Mouse (Mus musculus) v-Abl transformed pro-B cells (cell line): ENCODE results near the gene Snx13.

Source experiments
- in situ Hi-C, 2 experiments: fragments of 400-800 bp; cut with MboI; formaldehyde crosslinking; loops; one replicate each; pipeline ENCODE4 v1.15.1; 2025; ENCODE audit not compliant: unreplicated experiment in 2 of 2

The Snx13 gene

DNA sequence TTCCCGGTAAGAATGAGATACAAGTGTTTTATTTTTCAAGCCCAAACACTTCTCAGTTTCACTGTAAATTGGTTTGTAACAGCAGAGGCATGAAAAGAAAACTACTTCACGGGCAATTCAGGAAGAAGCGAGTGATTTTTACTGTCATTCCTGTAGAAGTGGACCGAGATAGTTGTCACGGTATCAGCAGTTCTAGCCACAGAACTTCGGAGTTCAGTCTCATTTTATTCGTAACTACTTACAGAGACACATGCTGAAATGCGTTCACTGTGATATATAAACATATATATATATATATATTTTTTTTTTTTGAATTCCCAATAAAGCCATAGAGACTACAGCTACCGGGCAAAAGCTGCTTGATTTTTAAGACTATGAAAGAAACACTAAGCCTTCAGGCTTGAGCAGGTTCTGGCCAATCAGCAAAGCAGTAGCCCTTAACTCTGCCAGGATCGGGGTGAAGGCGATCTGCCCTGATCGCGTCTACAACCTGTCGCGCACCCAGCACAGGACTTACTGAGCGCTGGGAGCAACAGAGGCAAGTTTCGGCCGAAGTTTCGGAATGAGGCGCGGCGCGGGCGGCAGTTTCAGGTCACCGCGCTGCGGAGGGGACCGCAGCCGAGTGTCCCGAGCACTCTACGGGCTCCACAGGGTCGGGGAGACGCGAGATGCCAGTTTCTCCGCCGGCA is 532 bp upstream of the Snx13 start:
- in situ Hi-C loops = loop anchor here (10.0 to 25.0 kb wide), 3 partner anchors 98 to 1734 kb away; no protein-coding TSS in a partner anchor

DNA sequence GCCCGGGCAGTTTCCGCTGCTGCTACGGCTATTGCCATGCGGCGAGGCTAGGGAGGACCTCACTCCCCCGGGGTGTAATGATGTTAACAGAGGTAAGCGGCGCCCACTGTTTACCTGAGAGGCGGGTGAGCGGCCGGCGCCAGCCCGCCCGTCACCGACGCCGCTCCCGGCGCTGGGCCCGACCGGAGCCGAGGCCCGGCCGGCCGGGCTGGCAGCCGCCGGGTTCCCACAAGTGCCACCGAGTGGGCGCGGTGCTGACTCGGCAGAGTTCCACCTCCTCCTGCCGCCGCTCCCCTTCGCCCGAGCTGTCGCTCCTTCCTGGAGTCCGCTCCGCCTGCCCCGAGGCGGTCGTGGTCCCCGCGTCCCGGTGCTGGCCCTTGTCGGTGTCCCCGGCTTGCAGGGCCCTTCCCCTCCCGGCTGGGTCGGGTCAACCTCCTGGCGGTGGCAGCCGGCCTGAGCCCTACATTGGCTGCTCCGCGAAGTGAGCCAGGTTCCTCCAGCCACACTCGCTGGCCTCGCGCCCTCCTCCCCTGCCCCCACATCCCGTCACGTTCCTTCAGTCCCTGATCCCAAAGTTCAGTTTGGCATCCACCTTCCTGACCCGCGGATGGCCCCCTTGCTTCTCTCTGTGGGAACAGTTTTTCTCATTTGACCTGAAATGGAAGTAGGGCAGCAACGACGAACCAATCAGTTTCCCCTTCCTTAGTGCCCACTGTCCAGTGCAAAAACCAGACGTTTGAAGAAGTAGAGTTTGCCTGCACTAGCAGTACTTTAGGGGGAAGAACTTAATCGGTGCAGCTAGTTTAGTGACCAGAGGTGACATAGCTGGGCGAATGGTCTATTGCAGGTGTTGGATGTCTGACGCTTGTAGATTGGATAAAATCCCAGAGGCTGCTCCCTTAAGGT is 587 bp downstream of the Snx13 start:
- in situ Hi-C loops = loop anchor here (10.0 to 25.0 kb wide), 3 partner anchors 97 to 1735 kb away; no protein-coding TSS in a partner anchor

DNA sequence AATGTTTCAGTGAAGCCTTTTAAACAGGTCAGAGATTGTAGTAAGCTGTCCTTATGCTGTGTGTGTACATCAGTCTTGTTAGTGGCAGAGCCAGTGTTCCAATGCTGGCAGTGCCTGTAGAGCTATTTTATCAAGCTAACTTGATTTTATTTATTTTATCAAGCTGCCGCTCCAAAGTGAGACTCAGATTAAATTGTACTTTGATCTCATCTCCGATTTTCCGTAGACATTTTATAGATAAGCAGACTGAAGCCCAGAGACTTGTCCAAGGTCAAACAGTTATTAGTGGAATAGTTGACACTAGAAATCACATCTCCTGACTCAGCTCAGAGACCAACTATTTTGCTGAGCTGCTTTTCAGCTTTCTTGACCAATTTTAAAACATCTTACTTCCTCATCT is 1.9 kb downstream of the Snx13 start:
- in situ Hi-C loops = loop anchor here (10.0 to 25.0 kb wide), 3 partner anchors 96 to 1737 kb away; no protein-coding TSS in a partner anchor

DNA sequence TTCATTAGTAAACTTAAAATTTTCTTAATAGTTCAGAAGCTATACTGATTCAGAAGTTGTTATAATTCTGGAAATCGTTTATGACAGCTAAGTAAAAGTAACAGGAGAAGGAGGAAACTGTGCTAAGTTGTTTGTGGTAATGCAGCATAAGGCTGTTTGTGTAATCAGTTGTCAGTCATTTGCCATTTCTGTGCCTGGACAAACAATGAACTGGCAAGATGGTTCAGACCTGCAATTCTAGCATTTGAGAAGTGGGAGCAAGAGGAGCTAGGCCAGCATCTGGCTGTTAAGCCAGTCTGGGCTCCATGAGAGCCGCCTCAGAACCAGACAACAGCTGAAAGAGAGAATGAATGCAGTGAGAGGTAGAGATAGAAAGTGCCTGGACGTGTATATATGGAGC is 3.5 kb downstream of the Snx13 start:
- in situ Hi-C loops = loop anchor here in 1 of 2 experiments (25.0 kb wide), 1 partner anchor 1613 kb away; the partner anchor contains the start of gene Twistnb

DNA sequence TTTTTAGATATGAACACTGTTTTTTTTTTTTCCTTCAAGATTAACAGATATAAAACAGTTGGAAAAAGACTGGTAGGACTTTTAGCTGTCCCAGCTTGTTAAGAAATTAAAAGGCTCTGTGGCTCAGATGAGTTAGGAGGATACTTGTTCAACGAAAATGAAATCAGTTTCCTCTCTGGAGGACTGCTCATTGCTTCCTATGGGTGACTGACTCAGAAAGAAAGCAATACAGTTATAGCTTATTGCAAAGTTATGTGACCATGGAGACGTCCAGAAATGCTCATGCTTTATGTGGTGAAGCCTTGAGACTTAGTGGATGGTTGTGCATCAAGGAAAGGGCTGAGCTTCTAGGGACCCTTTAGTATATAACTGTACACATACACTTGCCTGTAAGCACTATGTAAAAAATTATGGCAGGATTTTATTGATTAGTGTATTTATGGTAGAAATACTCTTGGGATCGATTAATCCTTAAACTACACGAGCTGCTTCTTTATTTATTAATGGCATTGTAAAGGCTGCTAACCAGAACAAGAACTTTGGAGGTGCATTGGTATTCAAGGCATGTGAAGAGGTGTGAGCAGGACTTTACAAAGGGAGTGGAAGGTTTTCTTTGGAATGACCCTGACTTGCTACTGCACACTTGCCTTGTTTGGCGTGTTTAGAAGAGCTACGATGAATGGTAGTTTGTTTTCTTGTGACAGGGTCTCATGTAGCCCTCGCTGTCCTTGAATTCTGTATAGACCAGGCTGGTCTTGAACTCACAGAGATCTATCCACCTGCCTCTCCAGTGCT is 4.2 kb downstream of the Snx13 start:
- in situ Hi-C loops = loop anchor here in 1 of 2 experiments (25.0 kb wide), 1 partner anchor 1614 kb away; the partner anchor contains the start of gene Twistnb

DNA sequence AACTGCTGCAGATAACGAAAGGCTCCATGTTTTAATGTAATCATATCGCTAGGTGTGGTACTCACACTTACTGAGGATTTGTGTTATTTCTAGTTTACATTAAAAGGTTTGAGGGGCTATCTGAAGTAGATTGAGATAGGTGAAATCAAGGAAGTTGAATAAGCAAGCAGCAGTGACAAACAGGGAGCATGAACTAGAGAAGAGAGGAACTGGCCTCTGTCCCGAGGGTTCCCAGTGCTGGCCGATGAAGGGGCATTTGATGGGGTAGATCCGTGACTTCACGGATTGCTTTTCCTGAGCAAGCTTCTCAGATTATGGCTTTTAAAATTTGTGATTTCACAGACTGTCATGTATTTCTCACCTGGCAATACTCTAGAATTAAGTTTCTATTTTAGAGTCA is 7.4 kb downstream of the Snx13 start:
- in situ Hi-C loops = loop anchor here in 1 of 2 experiments (25.0 kb wide), 1 partner anchor 1617 kb away; the partner anchor contains the start of gene Twistnb

DNA sequence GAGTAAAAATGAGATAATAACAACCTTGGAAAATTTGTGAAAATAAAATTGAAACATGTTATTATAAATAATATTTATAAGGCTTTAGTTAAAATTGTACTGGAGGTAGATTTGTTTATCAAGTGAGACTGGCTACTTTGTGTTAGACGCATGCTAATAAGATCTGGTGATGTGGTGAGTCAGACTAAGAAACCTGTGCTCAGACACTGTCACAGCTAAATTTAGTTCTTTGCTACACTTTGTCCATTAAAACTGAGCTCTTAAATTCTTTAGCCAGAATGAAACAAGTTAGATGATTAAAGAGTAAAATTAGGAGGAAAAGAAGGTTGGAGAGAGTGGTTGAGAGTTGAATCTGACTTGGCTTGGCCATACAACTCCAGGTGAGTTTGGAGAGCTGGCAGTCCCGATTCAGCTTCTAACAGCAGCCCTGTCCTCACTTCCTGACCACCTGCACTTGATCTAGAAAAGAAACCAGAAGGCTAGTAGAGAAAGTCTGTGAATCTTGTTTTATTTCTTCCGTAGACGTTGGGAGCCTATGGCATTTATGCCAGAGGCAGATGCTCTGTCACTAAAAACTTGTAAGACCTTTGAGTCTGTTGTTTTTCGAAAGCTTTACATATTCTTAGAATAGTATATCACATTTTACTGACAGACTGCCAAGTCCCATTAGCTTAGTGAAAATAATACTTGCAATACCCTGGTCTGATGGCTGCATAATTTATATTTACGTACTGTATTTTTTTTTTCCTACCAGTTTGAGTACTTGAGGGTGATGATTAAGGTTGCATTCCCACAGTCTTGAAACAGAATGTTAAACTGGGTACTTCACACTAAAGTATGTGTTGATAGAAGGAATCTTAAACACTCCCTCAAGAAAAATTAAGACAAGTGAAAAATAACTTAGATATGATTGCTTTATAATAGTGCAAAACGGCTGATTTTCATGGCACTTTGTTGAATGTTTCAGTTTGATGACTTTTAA is 8.4 kb downstream of the Snx13 start:
- in situ Hi-C loops = loop anchor here in 1 of 2 experiments (25.0 kb wide), 1 partner anchor 1618 kb away; the partner anchor contains the start of gene Twistnb

DNA sequence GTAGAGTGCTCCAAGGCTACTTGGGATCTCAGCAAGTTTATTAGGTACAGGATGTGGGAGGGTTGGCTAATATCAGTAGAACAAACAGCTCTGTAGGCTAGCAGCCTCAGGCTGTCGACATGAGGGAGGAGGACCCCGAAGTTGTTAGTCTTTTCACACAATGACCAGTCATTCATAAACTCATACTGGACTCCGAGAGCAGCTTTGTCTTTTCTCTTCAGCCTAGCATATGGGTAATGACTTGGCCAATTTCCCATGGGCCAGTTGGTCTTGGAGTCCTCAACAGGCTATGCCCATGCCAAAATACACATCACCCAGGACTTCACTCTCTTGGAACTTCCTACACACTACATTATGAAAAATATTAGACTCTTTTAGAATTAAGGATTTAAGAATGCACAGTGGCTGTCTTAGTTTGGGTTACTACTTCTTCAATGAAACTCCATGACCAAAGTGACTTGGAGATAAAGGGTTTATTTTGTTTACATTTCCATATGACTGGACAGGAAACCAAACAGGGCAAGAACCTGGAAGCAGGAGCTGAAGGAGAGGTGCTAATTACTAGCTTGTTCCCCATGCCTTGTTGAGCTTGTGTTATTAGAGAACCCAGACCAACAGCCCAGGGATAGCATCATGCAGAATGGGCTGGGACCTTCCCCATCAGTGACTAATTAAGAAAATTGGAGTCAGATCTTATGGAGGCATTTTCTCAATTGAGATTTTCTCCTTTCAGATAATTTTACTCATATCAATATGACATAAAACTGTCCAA is 16.9 kb downstream of the Snx13 start:
- in situ Hi-C loops = loop anchor here in 1 of 2 experiments (25.0 kb wide), 1 partner anchor 1627 kb away; the partner anchor contains the start of gene Twistnb

DNA sequence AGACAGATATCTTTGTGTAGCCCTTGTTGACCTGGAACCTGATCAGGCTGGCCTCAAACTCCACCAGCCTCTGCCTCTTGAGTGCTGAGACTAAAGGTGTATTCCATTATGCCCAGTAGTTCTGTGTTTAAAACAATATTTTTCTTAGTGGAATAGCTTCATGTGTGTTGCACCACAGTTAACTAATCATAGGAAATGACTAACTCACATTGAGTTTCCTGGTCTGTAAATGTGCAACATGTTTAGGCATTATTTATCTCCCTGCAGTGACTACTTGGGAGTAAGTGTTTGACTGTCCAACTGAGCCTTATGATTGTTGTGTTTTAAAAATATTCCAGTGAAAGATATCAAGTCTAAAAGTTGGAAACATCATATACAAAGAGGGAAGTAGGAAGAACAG is 20.6 kb downstream of the Snx13 start:
- in situ Hi-C loops = loop anchor here in 1 of 2 experiments (25.0 kb wide), 1 partner anchor 1630 kb away; the partner anchor contains the start of gene Twistnb

DNA sequence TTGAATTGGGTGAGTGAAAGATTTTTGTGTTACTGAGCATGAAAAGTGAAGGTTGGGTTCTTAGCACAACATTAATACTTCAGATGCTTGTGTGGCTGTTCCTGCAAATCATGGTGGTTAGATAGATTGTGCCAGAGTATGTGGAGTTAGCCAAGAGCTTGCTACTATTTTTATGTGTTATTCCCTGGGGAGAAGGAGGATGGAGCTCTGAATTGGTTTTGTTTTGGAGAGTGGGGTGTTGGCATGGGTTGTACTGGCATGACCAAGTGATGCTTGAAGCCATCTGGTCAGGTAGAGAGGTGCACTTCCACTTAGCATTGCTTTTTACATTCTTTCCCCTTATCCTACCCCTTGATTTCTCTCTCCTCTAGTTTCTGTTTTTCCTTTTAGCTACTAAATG is 24.4 kb downstream of the Snx13 start:
- in situ Hi-C loops = loop anchor here in 1 of 2 experiments (25.0 kb wide), 1 partner anchor 1634 kb away; the partner anchor contains the start of gene Twistnb

DNA sequence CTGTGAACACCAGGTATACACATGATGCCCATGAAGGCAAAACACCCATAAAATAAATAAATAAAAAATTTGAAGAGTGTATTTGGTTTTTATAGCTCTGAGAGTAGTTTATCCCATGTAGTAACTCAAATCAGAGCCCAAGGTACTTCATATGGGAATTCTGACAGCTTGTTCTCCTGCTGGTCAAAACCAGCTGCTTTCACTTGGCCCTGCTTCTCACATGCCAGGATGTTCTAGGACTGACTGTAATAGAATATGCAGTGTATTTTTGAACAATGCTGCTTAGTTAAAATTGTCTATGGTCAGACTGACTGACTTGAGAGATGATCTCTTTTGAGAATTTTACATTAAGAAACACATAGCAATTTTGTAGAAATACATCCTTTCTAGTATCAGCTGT is 25.2 kb downstream of the Snx13 start:
- in situ Hi-C loops = loop anchor here in 1 of 2 experiments (25.0 kb wide), 1 partner anchor 1635 kb away; the partner anchor contains the start of gene Twistnb

DNA sequence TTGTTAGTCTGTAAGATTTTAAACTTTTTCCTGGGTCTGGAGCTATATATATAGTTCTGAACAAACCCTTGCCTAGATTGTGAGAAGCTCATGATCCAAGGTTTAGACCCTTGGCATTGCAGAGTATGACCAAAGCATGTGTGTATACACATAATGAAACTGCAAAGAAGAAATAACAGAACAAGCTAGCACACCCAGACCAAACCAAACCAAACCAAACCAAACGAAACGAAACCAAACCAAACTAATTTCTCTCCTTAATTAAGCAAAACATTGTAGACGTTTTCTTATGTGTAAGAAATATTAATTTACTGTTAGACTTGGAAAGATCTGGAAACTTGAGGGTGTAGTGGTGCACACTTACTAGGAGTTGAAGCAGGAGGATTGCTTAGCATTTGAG is 29.0 kb downstream of the Snx13 start:
- in situ Hi-C loops = no loop called here

DNA sequence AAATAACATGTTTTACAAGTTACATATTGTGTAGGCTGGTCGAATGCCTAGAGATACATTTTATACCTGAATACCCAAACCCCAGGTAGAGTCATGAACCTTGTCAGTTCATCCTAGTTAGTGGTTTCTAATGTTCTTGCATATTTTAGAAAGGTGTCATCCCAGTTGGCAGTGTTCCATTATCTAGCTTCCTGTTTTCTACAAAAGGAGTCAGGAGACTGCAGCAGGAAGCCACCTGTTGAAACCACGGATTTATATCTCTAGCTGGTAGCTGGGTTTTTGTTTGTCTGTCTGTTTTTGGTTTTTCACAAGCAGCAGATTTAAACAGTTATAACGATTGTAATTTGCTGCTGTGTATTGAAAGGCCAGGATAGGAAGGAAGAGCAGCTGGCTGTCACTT is 76.6 kb downstream of the Snx13 start:
- in situ Hi-C loops = loop anchor here in 1 of 2 experiments (5.0 kb wide), 1 partner anchor 34 kb away; no protein-coding TSS in a partner anchor

DNA sequence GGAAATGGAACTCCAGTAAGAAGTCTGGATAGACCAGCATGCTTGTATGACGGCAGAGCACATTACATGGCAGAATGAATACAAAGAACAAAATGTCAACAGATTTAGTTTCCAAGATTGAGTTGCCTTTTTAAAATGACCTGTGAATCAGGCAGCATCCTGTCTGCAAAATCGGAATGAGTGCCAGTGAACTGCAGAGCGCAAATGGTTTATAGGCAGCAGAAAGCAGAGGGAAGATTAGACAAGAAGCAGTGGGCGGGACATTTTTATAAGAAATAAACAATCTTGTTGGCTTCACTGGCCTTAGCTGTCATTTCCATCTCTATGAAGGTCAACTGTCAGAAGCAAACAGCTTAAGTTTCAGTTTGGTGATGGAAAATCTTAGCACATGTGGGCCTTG is 106.2 kb downstream of the Snx13 start:
- in situ Hi-C loops = no loop called here

DNA sequence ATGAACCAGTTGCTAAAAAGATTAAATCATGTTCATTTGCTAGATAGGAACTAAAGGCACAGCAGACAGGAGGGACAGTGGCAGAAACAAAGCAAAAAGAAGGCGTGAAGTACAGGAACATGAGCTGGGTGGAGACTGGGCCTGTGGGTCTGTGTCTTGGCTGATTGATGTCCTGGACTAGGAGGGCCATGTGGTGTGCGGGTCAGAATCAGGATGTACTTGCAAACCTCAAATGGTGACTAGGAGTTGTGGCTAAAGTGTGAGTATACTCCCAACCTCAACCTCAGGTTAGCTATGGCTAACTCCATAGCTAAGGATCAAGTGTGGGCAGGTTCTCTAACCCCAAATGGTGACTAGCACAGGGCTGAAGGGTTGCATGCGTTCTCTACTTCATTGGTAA is 107.2 kb downstream of the Snx13 start:
- in situ Hi-C loops = no loop called here

DNA sequence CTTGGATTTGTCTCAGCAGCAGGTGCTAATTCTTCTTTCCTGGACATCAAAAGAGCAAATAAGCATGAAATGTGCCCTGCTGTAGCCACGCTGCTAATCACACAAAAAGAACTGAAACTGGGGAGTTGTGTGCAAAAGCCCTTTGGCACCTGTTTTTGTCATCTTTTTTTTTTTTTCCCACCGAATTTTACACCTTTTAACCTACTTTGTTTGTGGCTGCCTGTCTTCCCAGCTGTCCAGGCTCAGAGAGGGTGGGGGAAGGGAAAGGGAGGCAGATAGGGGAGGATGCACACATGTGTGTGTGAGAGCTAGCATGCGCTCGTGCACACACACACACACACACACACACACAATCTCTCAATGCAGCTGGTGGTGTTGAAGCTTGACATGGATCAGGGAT is 110.3 kb downstream of the Snx13 start:
- in situ Hi-C loops = loop anchor here in 1 of 2 experiments (5.0 kb wide), 1 partner anchor 35 kb away; no protein-coding TSS in a partner anchor

DNA sequence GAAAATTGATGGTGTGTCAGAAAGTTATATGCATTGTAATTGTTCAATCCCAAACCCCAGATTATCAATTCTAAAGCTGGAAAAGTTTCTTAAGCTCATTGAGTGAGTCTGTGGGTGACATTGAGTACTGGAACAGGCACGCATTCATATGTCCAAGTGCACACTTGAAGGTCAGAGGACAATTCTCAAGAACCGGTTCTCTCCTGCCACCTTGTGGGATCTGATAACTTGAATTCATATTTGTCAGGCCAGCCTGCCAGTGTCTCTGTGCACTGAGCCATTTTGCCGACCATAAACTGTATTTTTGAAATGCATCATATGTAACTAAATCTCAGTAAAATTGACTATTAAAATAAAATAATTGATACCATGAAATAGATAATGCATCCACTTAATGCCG is 114.7 kb downstream of the Snx13 start:
- in situ Hi-C loops = loop anchor here in 1 of 2 experiments (10.0 kb wide), 1 partner anchor 387 kb away; no protein-coding TSS in a partner anchor

DNA sequence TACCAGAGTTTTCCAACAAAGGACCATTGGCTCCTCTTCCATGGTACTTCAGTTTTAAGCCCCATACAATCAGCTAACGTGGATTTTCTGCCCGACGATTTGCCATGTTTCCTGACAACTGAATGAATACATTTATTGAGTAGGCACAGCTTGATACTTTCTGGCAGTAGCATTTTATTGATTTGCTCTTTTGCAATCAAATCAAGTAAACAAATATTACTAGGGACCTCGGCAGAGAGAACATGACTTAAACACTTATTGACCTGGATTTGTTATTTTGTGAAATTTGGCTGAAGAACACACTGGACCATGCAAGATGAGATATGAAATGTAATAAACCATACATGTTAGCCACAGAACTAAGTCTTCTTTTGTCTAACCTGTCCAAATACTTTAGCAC is 123.3 kb downstream of the Snx13 start:
- in situ Hi-C loops = no loop called here
